Mouse (Mus musculus): ENCODE measurements at regions not wholly inside any gene's neighbourhood (a gene's known extent, or its start where the extent isn't known, plus 50 kb on each side); places are given as distances from the start of the nearest gene placed in this dataset.
"Not testable (repeated sequence)": the region's sequence is repeated elsewhere in the genome, so short reads cannot be mapped to it uniquely, and the experiment has no call there.

- DNase-seq (ENCODE audit: low spot score) = no peak
Measured at GRCm38 (mm10) chr12:32122915-32123314, 61.8 kb upstream of the Prkar2b start.

DNA sequence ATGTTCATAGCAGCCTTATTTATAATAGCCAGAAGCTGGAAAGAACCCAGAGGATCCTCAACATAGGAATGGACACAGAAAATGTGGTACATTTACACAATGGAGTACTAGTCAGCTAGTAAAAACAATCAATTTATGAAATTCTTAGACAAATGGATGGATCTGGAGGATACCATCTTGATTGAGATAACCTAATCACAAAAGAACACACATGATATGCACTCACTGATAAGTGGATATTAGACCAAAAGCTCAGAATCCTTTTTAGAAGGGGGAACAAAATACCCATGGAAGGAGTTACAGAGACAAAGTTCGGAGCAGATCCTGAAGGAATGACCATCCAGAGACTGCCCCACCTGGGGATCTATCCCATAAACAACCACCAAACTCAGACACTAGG is 60.9 kb upstream of the Prkar2b start:
- DNase-seq (ENCODE audit: low spot score) = not testable (repeated sequence)

DNA sequence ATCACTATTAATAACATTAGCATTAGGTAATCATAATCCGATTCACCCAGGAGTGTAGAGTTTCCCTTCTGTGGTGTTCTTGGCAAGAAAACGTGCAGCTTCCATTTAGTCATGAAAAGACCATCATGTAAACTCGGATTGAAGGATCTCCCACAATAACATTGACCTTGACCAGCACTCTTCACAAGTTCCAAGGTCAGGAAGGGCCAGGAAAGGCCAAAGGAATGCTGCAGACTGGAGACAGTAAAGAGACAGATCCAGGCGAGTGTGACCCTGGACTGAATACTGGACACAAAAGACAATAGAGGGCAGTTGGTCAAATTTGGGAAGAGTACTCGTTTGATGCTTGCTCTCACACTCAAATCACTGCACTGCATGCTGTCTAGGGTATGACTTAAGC is 51.6 kb upstream of the Prkar2b start:
- DNase-seq (ENCODE audit: low spot score) = no peak

GRCm38 (mm10) chr12:32111508-32112119 is 50.5 kb upstream of the Prkar2b start:
- peak; percentile 7 for DNase-seq (ENCODE audit: low spot score)

GRCm38 (mm10) chr12:32110903-32111302 is 49.8 kb upstream of the Prkar2b start:
- DNase-seq (ENCODE audit: low spot score) = no peak
